Mouse (Mus musculus) hindlimb bud, embryonic 11.5 days (tissue): Measurements from ENCODE around the gene 1600014C23Rik.

Experiments used
- DNase-seq: peaks from one replicate; pipeline ENCODE4 v3.0.0-alpha.2; 2012; ENCODE audit warnings: low read depth, low spot score; ENCODE audit errors: extremely low spot score

The 1600014C23Rik gene

GRCm38 (mm10) chr17:45727983-45728723 is 5.5 kb downstream of the 1600014C23Rik start:
- no peak for DNase-seq

GRCm38 (mm10) chr17:45727481-45727880 is 6.2 kb downstream of the 1600014C23Rik start:
- no peak for DNase-seq

DNA sequence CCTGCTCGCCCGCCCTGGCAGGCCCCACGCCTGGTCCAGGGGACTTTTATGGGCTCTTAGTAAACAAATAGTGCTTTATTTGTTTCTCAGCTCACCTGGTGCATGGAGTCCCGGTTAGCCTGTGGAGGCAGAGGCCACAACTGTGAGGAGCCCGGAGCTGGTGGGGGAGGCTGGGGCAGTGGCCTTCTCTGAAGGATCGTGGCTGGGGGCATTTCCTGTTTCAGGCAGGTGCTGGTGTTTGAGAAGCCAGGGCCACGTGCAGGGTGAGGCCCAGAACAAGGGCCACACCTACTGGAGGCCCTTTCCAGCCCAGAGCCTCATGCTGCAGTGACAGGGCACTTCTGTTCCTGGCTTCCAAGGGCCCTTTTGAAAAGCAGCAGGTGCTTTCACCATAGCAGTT is 7.4 kb downstream of the 1600014C23Rik start:
- DNase-seq = no peak

DNA sequence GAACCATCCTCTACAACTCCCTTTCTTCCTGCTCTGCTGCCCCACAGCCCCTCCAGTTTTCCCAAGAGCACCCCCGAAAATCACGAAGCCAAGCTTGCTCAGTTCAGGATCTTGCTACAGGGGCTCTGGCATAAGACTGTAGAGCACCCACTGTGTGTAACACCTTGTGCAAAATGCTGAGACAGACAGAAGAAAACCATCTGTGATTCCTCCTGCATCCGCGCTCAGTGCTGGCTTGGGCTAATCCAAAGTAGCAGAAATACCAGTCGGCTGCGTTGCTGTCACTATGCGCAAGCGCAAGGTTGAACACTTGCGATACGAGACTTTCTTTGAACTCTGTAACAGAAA is 9.1 kb downstream of the 1600014C23Rik start:
- DNase-seq = no peak

DNA sequence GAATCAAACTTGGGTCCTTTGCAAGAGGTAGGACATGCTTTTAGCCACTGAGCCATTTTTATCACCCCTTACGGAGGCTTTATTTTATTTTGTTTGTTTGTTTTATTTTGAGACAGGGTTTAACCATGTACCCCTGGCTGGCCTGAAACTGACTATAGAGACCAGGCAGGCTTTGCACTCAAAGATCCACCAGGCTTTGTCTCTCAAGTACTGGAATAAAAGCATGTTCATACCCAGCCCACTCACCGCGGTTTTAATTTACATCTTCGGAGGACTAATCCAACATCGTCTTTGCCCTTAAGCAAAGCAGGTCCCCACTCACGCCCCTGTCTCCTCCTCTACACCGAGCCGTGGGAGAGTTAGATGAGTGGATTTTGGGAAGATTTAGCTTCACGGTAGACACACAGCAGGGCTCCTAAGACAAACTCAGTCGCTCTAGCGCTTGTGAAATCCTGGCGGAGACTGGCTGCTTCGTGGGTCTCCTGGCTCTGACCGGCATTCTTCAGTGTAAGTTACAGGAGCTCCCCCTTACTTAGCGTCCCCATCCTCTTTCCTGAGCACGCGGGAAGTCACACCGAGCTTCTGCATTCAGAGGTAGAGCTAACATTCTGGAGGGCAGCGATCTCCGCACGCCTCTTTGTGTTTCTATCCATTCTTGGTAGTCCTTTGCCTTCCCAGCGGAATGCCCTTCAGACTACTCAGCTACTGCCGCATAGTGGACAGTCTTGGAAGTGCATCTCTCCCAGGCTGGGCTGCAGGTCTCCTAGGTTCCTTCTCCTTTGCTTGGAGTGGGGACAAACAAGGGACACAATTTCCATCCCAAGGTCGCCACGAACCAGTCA is 9.7 kb downstream of the 1600014C23Rik start:
- DNase-seq = peak; percentile 91

GRCm38 (mm10) chr17:45718323-45718722 is 15.3 kb downstream of the 1600014C23Rik start:
- no peak for DNase-seq

DNA sequence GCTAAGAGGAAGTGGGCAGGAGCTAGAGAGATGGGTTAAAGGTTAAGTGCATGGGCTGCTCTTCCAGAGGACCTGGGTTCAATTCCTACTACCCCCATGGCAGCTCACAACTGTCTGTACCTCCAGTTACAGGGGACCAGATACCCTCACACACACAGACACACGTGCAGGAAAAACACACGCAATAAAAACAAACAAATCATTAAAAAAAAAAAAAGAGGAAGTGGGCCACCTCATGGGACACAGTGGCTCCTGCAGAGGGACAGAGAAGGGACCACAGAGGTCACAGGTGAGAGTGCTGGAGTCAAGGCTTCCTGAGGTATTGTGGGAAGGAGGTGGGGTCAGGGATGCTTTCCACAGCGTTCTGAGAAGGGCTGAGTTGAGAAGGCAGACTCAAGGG is 22.1 kb downstream of the 1600014C23Rik start:
- DNase-seq = no peak

DNA sequence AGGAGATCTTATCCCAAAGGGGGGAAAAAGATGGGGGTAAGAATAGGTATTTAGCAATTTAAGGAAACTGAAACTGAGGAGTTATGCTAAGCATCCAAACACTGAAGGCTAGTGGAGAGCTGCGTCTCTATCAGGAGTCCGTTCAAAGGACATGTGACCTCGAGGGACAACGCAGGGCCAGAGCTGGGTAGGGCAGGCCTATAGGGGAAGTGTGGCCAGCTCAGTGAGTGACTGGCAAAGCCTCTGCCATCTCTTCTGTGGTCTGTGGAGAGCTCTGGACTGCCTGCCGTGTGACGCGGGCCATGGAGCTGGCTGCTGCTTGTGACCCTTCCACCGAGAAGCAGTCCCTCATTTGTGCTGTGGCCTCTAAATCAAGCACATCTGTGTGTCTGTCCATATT is 23.2 kb downstream of the 1600014C23Rik start:
- no peak for DNase-seq

DNA sequence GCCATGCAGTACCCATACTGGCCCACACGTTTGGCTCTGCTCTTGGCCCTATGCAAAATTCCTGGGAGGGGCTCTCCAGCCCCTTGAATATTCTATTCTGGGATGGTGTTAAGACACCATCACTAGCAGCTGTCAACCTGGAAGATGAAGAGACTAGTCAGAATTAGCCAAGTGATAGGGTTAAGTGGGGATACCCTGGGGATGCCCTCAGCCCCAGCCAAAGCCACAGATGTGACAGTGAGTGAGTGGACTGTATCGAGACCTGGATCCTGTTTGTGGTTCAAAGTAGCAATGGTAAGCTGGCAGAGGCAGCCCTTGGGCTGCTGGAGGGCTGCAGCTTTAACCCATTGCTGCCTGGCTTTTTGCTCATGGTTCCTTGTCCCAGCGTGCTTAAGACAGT is 23.8 kb downstream of the 1600014C23Rik start:
- DNase-seq = no peak

DNA sequence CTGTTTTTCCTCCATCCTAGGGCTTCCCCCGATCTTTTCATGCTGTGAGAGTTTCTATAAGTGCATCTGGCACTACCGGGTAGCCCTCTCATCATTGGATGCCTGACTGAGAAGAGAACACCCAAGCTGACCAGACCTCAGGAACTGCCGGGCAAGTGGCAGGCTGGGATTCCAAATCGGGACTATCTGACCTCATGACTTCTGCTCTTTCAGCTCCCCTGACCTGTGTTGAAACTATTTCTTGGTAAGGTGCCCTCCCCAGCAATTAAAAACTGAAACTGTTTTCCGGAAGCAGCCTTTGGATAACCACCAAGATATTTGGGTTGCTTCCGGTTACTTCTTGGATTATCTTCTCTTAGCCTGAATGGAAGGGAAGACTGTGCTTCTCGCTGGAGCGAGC is 25.5 kb downstream of the 1600014C23Rik start:
- DNase-seq = no peak

DNA sequence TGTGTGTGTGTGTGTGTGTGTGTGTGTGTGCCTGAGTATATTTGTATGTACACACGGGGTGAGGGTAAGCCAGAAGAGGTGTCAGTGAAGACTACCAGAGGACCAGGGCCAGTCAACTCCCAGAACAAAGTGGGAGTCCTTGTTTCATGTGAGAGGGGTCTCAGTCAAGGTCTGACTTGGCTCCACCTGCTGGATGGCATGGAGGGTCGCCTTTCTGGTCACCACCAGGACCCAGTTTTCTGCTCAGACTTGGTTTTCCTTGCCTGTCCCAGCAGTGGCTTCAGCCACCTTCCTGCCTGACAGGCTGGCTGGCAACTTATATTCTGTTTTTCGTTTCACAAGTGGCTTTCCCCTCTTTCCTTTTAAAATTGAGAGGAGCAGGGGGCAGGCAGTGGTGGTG is 26.3 kb downstream of the 1600014C23Rik start:
- no peak for DNase-seq

DNA sequence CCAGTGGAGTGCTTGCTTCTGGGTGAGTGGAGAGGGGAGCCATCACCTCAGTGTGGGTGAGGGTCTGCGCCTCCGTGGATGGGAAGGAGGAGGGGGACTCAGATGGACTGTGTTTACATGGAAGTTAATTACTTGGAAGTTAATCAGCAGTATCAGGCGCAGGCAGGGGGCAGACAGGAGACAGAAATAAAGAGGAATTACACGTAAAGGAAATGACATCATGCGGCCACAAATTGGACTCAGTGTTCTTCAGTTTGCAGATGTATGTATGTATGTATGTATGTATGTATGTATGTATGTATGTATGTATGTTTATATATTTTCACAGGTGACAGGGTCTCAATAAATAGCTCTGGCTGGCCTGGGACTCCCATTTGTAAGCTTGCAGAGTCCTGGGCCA is 26.8 kb downstream of the 1600014C23Rik start:
- DNase-seq = no peak

DNA sequence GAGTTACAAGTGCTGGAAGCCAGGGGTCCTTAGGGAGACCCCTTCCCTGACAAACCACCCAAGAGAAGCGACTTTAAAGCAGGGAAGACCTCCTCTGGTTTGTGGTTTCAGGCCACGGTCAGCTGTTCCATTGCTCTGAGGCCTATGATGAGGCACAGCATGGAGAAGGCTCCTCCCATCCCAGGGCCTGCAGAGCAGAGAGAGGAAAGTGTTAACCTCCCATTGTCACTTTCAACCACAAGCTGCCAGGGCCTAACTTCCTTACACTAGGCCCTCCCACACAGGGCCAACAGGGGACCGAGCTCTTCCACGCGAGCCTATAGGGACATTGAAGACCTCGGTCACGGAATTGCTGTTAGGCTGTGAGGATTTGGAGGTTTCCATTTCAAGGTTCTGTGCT is 30.5 kb downstream of the 1600014C23Rik start:
- DNase-seq = no peak

DNA sequence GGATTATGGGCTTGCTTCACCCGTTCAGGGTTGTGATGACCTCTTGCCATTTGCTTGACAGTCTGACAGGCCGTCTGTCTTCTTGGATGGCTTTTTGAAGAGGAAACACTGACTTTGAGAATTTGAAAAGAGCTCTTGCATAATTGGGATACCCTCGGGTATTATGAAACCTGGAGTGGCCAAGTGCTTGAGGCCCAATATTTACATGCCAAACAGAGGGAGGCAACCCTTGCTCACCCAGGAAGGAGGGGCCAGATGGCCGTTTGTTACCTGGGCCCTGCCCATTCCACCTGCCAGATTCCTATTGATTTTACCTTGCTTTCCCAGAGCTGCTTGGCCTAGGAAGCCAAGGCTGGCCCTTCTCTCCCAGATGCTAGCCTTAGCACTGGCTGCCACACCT is 31.4 kb downstream of the 1600014C23Rik start:
- no peak for DNase-seq

- no peak for DNase-seq
Observed at GRCm38 (mm10) chr17:45701236-45701591, 32.4 kb downstream of the 1600014C23Rik start.

DNA sequence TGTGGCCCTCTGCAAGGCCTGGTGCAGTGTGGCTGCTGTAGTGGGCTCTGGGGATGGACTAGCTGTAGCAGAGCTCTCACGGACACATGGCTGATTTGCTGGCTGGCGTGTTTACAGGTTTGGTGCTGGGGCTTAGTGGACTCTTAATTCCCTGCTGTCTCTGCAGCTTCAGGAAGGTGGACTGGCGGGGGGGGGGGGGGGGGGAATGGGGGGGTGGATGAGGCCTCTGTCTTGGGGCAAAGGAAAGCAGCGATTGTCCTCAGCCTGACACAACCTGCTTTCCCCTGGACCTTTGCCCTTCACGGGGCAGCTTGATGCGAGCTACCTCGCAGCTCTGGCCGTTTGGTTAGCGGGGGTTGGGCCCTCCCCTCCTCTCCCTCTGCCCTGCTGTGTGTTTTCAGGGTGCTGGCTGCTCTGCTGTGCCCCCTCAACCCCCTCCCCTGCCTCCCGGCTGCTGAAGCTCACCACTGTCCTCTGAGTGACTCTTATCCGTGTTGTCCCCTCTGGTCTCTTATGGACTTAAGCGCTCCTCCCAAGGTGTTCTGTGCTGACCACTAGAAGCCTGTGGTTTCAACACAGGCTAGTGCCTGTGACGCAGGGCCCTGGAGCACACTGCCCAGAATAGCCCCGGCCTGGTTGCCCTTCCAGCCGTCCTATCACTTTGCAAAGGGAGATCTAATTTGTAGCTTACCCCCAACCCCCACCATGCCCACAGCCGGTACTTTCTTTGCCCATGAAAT is 33.0 kb downstream of the 1600014C23Rik start:
- DNase-seq = no peak

GRCm38 (mm10) chr17:45699039-45699740 is 34.5 kb downstream of the 1600014C23Rik start:
- DNase-seq = no peak

DNA sequence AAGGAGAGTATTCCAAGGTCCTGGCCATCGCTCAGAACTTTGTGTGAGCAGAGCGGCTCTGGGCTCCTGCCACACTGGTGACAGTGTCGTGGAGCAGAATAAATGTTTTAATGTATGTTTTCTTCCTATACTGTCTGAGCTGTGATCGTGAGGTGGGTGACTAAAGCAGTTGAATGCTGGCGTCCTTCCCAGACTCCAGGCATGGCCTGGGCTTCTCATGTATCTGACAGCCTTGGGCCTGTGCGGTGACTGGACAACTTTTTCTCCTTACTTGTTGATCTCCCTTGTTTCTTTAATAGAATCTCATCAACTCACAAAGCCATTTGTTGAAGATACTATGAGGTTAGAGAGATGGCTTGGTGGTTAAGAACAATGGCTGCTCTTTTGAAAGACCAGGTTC is 35.3 kb downstream of the 1600014C23Rik start:
- DNase-seq = no peak

GRCm38 (mm10) chr17:45696981-45697380 is 36.7 kb downstream of the 1600014C23Rik start:
- DNase-seq = no peak

DNA sequence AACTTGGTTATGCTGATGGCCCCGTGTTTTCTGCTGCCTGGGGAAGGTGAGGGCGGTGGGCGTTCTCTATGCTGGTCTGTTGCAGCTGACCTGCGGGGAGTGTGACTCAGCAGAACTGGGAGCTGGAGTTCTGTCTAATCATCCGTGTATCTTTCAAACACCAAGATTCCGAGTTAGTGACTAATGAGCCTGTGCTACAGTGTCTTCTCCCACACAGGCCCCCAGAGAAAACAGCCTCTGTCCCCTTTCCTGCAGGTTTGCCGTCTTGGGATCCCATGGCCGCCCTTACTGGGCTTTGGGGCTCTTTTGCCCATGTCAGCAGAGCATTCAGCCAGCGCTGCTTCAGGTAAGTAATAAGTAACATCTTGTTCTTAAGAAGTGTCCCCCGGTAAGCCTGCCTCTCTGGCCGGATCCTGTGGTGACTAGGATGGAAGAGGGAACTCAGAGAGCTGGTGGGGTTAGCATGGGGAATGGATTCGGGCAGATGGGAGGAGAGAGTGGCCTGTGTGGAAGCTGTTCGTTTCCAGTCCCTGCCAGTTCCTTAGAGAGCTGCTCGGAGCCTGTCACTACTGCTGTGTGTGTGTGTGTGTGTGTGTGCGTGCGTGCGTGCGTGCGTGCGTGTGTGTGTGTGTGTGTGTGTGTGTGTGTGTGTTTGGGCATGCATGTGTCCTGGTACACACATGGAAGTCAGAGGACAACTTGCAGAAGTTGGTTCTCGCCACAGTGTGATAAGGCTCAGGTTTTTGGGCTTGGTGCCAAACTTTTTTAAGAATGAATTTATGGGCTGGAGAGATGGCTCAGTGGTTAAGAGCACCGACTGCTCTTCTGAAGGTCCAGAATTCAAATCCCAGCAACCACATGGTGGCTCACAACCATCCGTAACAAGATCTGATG is 38.2 kb downstream of the 1600014C23Rik start:
- DNase-seq = no peak
